In genomic region chr1:170894603-170895602, GRCm38 (mm10) we compare ENCODE assay signal across 9 mouse cellular contexts. TPM values are rescaled to one million over a fixed set of nuclear protein-coding genes. Genes with fewer than 3 reads are reported as not detected.
DNase-seq lines count a peak whose midpoint lies in the region; ATAC-seq and TF ChIP-seq lines count a peak whose summit lies in the region.
"Had no signal": no experiment of that assay in that cellular context is flagged by ENCODE, and none has a peak within 500 bp of the region (broad histone marks: within the 10 kb centered on the region; RNA-seq: fewer than 3 reads in every experiment).

No protein-coding gene starts in this region.

- no peaks in the 10 kb centered on the region; the same call in 1 of the 2 replicates for H3K27me3 ChIP-seq in midbrain, embryonic 12.5 days
- H3K27me3 ChIP-seq in midbrain, embryonic 13.5 days = peaks cover 4% of the 10 kb centered on the region; the same call in 1 of the 2 replicates

- H3K4me3 ChIP-seq in gastrocnemius, adult 2 months = no peak overlapping the region
- no peak overlapping the region for H3K4me3 ChIP-seq in midbrain, embryonic 12.5 days
- no peak overlapping the region for H3K4me3 ChIP-seq in midbrain, embryonic 13.5 days (replicated peaks)
- H3K4me3 ChIP-seq: neural tube, embryonic 13.5 days had no signal

- H3K9ac ChIP-seq in midbrain, embryonic 12.5 days (replicated peaks) = no peak overlapping the region
- no peak overlapping the region for H3K9ac ChIP-seq in midbrain, embryonic 13.5 days (replicated peaks)
- H3K9ac ChIP-seq: neural tube, embryonic 13.5 days had no signal

- TF ChIP-seq CTCF in gastrocnemius, adult 2 months (IDR thresholded peaks at IDR 0.05) = peak; percentile 73

- no peak overlapping the region for H3K27ac ChIP-seq in gastrocnemius, adult 2 months
- no peak overlapping the region for H3K27ac ChIP-seq in midbrain, embryonic 12.5 days (replicated peaks)
- H3K27ac ChIP-seq in midbrain, embryonic 13.5 days = no peak overlapping the region
- H3K27ac ChIP-seq: neural tube, embryonic 13.5 days had no signal

- no peak overlapping the region for H3K4me2 ChIP-seq in midbrain, embryonic 12.5 days (replicated peaks)
- no peak overlapping the region for H3K4me2 ChIP-seq in midbrain, embryonic 13.5 days (replicated peaks)
- H3K4me2 ChIP-seq: neural tube, embryonic 13.5 days had no signal

- 65% methylated on average over 9 of the region's 9 CpGs for WGBS in midbrain, embryonic 12.5 days
- WGBS in midbrain, embryonic 13.5 days = 65% methylated on average over 9 of the region's 9 CpGs

- no peaks in the 10 kb centered on the region for H3K36me3 ChIP-seq in midbrain, embryonic 12.5 days
- H3K36me3 ChIP-seq in midbrain, embryonic 13.5 days = no peaks in the 10 kb centered on the region
- H3K36me3 ChIP-seq: neural tube, embryonic 13.5 days had no signal

- no peaks in the 10 kb centered on the region for H3K4me1 ChIP-seq in midbrain, embryonic 12.5 days
- no peaks in the 10 kb centered on the region for H3K4me1 ChIP-seq in midbrain, embryonic 13.5 days (replicated peaks)
- H3K4me1 ChIP-seq: neural tube, embryonic 13.5 days had no signal

- DNase-seq in gastrocnemius, adult 2 months = no peak
- no peak for DNase-seq in gastrocnemius, adult 8-10 months (ENCODE audit: low spot score in 2 of 2)
- peak; percentile 47 for DNase-seq in embryo, embryonic 11.5 days (ENCODE audit: low read depth, low spot score)
- peak; percentile 81 for DNase-seq in retina, embryonic 14.5 days (ENCODE audit: low spot score)
- no peak for DNase-seq in right cerebral cortex, postnatal 14 days
- DNase-seq in adrenal gland, adult 2 months = no peak

- 0 out of 2 replicates have a peak, but pooled peaks have one; percentile 38 for ATAC-seq in midbrain, embryonic 12.5 days (ENCODE audit: low FRiP score, low read depth)
- ATAC-seq in midbrain, embryonic 13.5 days = no peak

- no peaks in the 10 kb centered on the region for H3K9me3 ChIP-seq in midbrain, embryonic 12.5 days
- H3K9me3 ChIP-seq in midbrain, embryonic 13.5 days = no peaks in the 10 kb centered on the region
- H3K9me3 ChIP-seq: neural tube, embryonic 13.5 days had no signal

- intact Hi-C loops in gastrocnemius, adult 2 months (cut with DNase I) = no loop called here

RNA-seq across cellular contexts. Expression of gene Dusp12, which starts 9.6 kb away (rescaled TPM):
- total RNA-seq in gastrocnemius, adult 2 months (2021) = 1 to 10 TPM; 4.0 to 4.1 TPM
- total RNA-seq in gastrocnemius, adult 8-10 months (2022) = 1 to 10 TPM; 6.4 to 7.9 (median 6.8) TPM
- polyA plus RNA-seq in midbrain, embryonic 12.5 days (2016; fragmentation: Nextera tagmentation; extraction: Ambion mirVana) = 28.7 and 34.6 TPM in 2 replicates
- polyA plus RNA-seq in midbrain, embryonic 13.5 days (2015; fragmentation: Nextera tagmentation; extraction: Ambion mirVana) = 38.0 and 39.8 TPM in 2 replicates
- 10 to 100 TPM; 12.9 to 20.6 TPM for total RNA-seq in adrenal gland, adult 2 months (2021)
- polyA plus RNA-seq in adrenal gland, adult 2 months (2012; rRNA removed) = 12.4 and 13.5 TPM in 2 replicates

RNA-seq across cellular contexts. Expression of gene Gm26620, which starts 10.0 kb away (rescaled TPM):
- total RNA-seq in gastrocnemius, adult 2 months (2021) = under 1 TPM in 1 of 2 experiments, not detected in 1; 0.39 TPM
- total RNA-seq in gastrocnemius, adult 8-10 months (2022) = under 1 TPM in 2 of 4 experiments, not detected in 2; 0.41 to 0.61 TPM
- polyA plus RNA-seq in midbrain, embryonic 12.5 days (2016; fragmentation: Nextera tagmentation; extraction: Ambion mirVana) = 0.33 TPM in 1 of 2 replicates, not detected in the other
- polyA plus RNA-seq in midbrain, embryonic 13.5 days (2015; fragmentation: Nextera tagmentation; extraction: Ambion mirVana) = 0.32 TPM in 1 of 2 replicates, not detected in the other
- total RNA-seq in adrenal gland, adult 2 months (2021) = under 1 TPM; 0.62 to 0.72 TPM
- polyA plus RNA-seq in adrenal gland, adult 2 months (2012; rRNA removed) = 4.5 and 5.1 TPM in 2 replicates

RNA-seq across cellular contexts. Expression of gene Fcrlb, which starts 17.8 kb away (rescaled TPM):
- total RNA-seq in gastrocnemius, adult 2 months (2021) = not detected
- not detected for total RNA-seq in gastrocnemius, adult 8-10 months (2022)
- polyA plus RNA-seq in midbrain, embryonic 12.5 days (2016; fragmentation: Nextera tagmentation; extraction: Ambion mirVana) = 0.14 and 0.18 TPM in 2 replicates
- polyA plus RNA-seq in midbrain, embryonic 13.5 days (2015; fragmentation: Nextera tagmentation; extraction: Ambion mirVana) = 0.16 and 0.26 TPM in 2 replicates
- not detected for total RNA-seq in adrenal gland, adult 2 months (2021)
- 0.54 and 0.76 TPM in 2 replicates for polyA plus RNA-seq in adrenal gland, adult 2 months (2012; rRNA removed)

RNA-seq across cellular contexts. Expression of gene Atf6, which starts 27.3 kb away (rescaled TPM):
- 10 to 100 TPM; 17.3 to 19.0 TPM for total RNA-seq in gastrocnemius, adult 2 months (2021)
- 10 to 100 TPM; 16.5 to 20.3 (median 18.0) TPM for total RNA-seq in gastrocnemius, adult 8-10 months (2022)
- polyA plus RNA-seq in midbrain, embryonic 12.5 days (2016; fragmentation: Nextera tagmentation; extraction: Ambion mirVana) = 9.3 and 10.7 TPM in 2 replicates
- polyA plus RNA-seq in midbrain, embryonic 13.5 days (2015; fragmentation: Nextera tagmentation; extraction: Ambion mirVana) = 7.8 and 8.3 TPM in 2 replicates
- 10 to 100 TPM; 33.3 to 33.5 TPM for total RNA-seq in adrenal gland, adult 2 months (2021)
- 8.1 and 11.8 TPM in 2 replicates for polyA plus RNA-seq in adrenal gland, adult 2 months (2012; rRNA removed)

RNA-seq across cellular contexts. Expression of gene Fcrla, which starts 32.5 kb away (rescaled TPM):
- total RNA-seq in gastrocnemius, adult 2 months (2021) = not detected
- total RNA-seq in gastrocnemius, adult 8-10 months (2022) = not detected
- not detected in 2 replicates for polyA plus RNA-seq in midbrain, embryonic 12.5 days (2016; fragmentation: Nextera tagmentation; extraction: Ambion mirVana)
- polyA plus RNA-seq in midbrain, embryonic 13.5 days (2015; fragmentation: Nextera tagmentation; extraction: Ambion mirVana) = not detected in 2 replicates
- total RNA-seq in adrenal gland, adult 2 months (2021) = under 1 TPM in 1 of 2 experiments, not detected in 1; 0.97 TPM
- 0.52 and 1.2 TPM in 2 replicates for polyA plus RNA-seq in adrenal gland, adult 2 months (2012; rRNA removed)
- polyA plus RNA-seq: neural tube, embryonic 13.5 days had no signal

Comparison
In these comparisons a context has a peak if more than half of its experiments do, and no peak if none do; other contexts are left out.
1. DNase-seq: peak in embryo, embryonic 11.5 days (single experiment) and retina, embryonic 14.5 days (single experiment); none in gastrocnemius, adult 2 months (single experiment), gastrocnemius, adult 8-10 months (0 of 2), right cerebral cortex, postnatal 14 days (single experiment) and adrenal gland, adult 2 months (single experiment).